Mouse (Mus musculus): ENCODE measurements at regions not wholly inside any gene's neighbourhood (a gene's known extent, or its start where the extent isn't known, plus 50 kb on each side); places are given as distances from the start of the nearest gene placed in this dataset.
"Not testable (repeated sequence)": the region's sequence is repeated elsewhere in the genome, so short reads cannot be mapped to it uniquely, and the experiment has no call there.

- TF ChIP-seq CTCF (IDR thresholded peaks at IDR 0.05; ENCODE audit: extremely low read depth, insufficient read depth, insufficient read length, insufficient replicate concordance); POLR2A (IDR thresholded peaks at IDR 0.05; ENCODE audit: low read depth, low read length): not testable (repeated sequence)
Measured at GRCm38 (mm10) chr12:77019148-77019547, 57.1 kb upstream of the Max start.
